Mouse (Mus musculus) embryonic fibroblast, embryonic 13.5 days (primary cell): ENCODE results near the gene Mettl26. TPM values are rescaled to one million over a fixed set of nuclear protein-coding genes. Genes with fewer than 3 reads are reported as not detected.
"Not testable (repeated sequence)": the region's sequence is repeated elsewhere in the genome, so short reads cannot be mapped to it uniquely, and the experiment has no call there.

ENCODE experiments used
- H3K27ac ChIP-seq: 2 replicates; pipeline ENCODE4 v1.5.1; 2012; ENCODE audit warnings: low read length, control low read depth, inconsistent platforms; ENCODE audit not compliant: insufficient read depth
- H3K4me1 ChIP-seq: 2 replicates; pipeline ENCODE4 v1.6.1; 2011; ENCODE audit warnings: low read length; ENCODE audit not compliant: control insufficient read depth, insufficient read depth
- H3K4me3 ChIP-seq: 2 replicates; pipeline ENCODE4 v1.5.1; 2011; ENCODE audit warnings: mild to moderate bottlenecking, control low read depth, low read length; ENCODE audit not compliant: insufficient read depth
- CTCF ChIP-seq: IDR thresholded peaks from 2 replicates; pipeline ENCODE4 v1.5.1; 2011; ENCODE audit warnings: mild to moderate bottlenecking, control low read depth, low read length, moderate library complexity, borderline replicate concordance; ENCODE audit not compliant: insufficient read depth
- POLR2A ChIP-seq: IDR thresholded peaks from 2 replicates; pipeline ENCODE4 v1.6.1; 2011; ENCODE audit warnings: low read depth, mild to moderate bottlenecking, control low read depth, low read length, moderate library complexity
- polyA plus RNA-seq: library from polyadenylated mRNA; stranded (reverse); fragments of >200 nt; gene quantifications from 2 replicates; pipeline ENCODE4 v1.2.4, GENCODE M21; 2011; ENCODE audit warnings: low read depth; ENCODE audit not compliant: missing spikeins, insufficient read length

The Mettl26 gene
- polyA plus RNA-seq, 1 experiment: 14.4 TPM

GRCm38 (mm10) chr17:25867509-25867835 is 7.4 kb upstream of the Mettl26 start:
- TF ChIP-seq POLR2A (no peak), CTCF (no peak)
- Histone ChIP-seq H3K27ac (no peak overlapping the region), H3K4me1 (no peaks in the 10 kb centered on the region), H3K4me3 (peak overlapping the region; percentile 56)

DNA sequence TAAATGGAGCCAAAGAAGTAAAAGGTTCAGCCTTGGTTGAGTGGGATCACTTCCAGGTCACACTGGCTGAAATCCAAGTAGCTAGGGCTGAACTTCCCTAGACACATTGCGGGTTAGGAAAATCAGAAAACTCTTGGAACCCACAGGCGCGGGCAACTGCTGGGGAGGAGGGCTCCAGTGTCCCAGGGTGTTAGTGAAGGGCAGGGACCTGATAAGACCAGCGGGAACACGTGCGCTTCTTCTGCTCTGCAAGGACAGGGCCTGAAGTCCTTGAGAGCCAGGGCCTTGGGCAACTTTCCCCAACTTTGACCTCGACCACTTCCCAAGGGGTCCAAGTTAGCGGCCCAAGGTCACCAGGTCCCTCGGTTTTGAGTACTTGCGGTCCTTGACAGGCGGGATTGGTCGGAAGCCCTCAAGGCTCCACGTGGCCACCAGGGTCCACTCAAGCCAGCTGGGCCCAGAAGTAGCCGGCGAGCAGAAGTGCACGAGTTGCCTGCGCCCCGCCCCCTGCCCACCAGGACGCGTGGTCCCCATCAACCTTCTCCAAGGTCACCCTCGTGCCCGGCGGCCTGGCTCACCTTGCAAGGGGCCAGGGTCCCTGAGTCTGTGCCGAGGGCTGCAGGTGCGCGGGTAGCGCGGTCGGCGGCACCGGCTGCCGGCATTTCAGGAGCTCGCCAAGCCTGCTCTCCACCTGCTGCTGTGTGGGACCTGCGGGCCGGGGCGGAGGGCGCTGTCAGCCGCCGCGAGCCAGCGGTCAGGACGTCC is 6.9 kb upstream of the Mettl26 start:
- no peak overlapping the region for H3K27ac ChIP-seq
- TF ChIP-seq CTCF (no peak), POLR2A (no peak)
- peak overlapping the region; percentile 56 for H3K4me3 ChIP-seq
- H3K4me1 ChIP-seq: no peaks in the 10 kb centered on the region

DNA sequence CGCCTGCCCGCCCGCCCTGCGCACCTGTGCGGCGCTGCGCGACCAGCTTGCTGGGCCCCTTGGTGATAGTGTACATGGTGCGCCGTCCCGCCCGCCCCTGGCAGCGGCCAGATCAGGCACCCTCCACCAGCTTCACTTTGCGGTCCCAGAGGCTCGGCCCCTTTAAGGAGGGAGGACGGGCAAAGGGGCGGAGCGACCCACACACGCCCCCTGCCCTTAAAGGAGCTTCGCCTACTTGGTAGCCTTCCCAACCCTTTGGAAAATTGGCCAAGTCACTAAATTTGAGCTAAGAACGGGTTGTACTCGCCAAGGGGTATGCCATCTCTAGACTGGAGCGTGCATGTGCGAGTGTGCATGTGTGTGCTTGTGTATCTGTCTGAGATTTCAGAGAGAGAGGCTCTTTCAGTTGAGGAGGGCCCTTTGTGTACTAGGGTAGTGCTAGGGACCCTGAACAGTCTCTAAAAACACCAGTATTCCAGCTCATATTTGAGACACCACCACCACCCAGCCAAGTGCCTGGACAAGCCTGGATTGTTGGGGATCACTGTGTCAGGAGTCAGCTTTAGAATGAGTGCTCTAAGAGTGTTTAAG is 6.2 kb upstream of the Mettl26 start, which contains the start of gene Mcrip2:
Gene Mcrip2, minus strand, starts transcription at position 164 of the 591 bp plus-strand sequence.
- Histone ChIP-seq H3K27ac (no peak within 1 kb of the TSS), H3K4me1 (no peaks in the 10 kb centered on the region), H3K4me3 (peak within 1 kb of the TSS; percentile 56)
- TF ChIP-seq CTCF (no peak), POLR2A (peak; percentile 51)

- H3K4me1 ChIP-seq: 0 out of 2 replicates have a peak, but pooled peaks cover 3% of the 10 kb centered on the region
- no peak for TF ChIP-seq POLR2A
- no peak for TF ChIP-seq CTCF
Measured at GRCm38 (mm10) chr17:25869498-25869897, 5.4 kb upstream of the Mettl26 start.

DNA sequence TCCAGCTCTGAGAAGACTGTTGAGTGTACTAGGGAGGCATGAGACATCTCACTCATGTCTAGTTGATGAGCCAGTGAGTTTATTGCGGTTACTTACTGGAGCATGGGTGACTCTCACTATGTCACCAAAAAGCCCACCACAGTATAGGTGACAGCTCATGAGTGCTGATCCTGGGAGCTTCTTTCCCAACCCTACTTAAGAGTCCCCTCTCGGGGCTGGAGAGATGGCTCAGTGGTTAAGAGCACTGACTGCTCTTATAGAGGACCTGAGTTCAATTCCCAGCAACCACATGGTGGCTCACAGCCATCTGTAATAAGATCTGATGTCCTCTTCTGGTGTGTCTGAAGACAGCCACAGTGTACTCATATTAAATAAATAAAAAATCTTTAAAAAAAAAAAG is 4.9 kb upstream of the Mettl26 start:
- no peak for TF ChIP-seq CTCF
- no peak for TF ChIP-seq POLR2A
- H3K27ac ChIP-seq: no peak overlapping the region
- H3K4me1 ChIP-seq: 0 out of 2 replicates have a peak, but pooled peaks cover 3% of the 10 kb centered on the region
- no peak overlapping the region for H3K4me3 ChIP-seq

More at GRCm38 (mm10) chr17:25869498-25869897, 5.4 kb upstream of the Mettl26 start:
- H3K4me3 ChIP-seq: no peak overlapping the region
- no peak overlapping the region for H3K27ac ChIP-seq

DNA sequence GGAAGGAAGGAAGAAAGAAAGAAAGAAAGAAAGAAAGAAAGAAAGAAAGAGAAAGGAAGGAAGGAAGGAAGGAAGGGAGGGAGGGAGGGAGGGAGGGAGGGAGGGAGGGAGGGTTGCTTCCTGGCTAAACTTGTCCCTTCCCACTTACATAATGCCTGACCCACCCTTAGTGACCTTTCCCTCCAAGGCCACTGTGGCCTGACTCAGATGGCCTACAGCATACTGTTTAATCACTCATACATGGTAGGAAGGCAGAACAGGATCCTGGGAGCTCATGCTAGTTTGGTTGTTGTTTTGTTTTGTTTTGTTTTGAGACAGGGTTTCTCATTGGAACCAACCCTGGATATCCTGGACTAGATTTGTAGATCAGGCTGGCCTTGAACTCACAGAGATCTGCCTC is 3.3 kb upstream of the Mettl26 start:
- H3K4me1 ChIP-seq, H3K4me3 ChIP-seq, H3K27ac ChIP-seq: not testable (repeated sequence)

- H3K27ac ChIP-seq: no peak overlapping the region
- no peak overlapping the region for H3K4me3 ChIP-seq
- TF ChIP-seq CTCF: no peak
- TF ChIP-seq POLR2A: no peak
- H3K4me1 ChIP-seq: 0 out of 2 replicates have a peak, but pooled peaks cover 3% of the 10 kb centered on the region
Measured at GRCm38 (mm10) chr17:25872676-25873075, 2.2 kb upstream of the Mettl26 start.

DNA sequence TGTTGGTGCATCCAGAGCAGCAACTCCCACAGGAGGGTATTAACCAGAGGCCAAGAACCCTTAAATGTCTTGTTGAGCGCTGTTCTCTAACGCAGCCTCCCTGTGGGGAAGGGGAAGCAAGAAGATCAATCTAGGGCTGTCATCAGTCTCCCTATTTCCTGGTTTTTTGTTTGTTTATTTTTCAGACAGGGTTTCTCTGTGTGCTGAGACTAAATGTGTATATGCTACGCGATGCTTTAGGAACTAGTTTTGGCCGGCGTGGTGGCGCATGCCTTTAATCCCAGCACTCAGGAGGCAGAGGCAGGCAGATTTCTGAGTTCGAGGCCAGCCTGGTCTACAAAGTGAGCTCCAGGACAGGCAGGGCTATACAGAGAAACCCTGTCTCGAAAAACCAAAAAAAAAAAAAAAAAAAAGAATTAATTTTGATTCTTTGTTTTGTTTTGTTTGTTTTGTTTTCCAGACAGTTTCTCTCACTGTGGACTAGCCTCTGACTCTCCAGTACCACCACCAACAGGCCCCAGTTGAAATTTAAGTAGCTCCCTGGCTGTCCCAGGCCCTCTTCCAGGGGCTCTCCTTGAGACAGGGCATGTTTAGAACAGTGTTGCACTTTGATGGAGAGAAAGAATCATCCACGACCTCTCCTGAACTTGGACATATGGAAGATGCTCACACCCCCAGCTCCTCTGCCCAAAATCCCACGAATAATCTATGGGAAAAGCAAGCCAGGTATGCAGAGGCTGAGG is 1.3 kb upstream of the Mettl26 start:
- Histone ChIP-seq H3K4me1 (0 out of 2 replicates have a peak, but pooled peaks cover 3% of the 10 kb centered on the region), H3K4me3 (no peak overlapping the region), H3K27ac (no peak overlapping the region)
- TF ChIP-seq CTCF (no peak), POLR2A (no peak)

DNA sequence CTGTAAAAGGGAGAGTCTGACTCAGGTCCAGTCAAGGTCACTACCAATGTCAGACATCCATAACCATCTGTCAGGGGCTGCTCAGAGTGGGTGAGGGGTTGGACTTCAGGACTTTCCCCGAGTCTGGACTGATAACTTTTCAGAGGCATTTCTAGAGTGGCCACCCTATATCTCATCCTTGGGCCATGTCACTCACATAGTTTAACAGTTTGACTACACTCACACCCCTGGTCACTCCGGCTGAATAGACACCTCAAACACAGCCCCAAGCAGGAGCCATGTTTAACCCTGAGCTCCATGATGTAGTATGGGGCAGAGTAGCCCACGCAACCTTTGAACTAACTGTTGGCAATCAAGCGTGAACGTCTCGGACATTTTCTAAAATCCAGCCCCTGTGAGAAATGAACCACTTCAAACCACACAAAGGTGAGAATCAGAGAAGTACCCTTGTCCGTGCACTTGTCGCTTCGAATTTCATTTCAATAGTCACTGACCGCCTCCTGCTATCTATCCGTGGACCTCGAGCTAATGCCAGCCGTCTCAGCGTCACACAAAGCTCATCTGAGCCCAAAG is 640 bp upstream of the Mettl26 start:
- no peak overlapping the region for H3K27ac ChIP-seq
- H3K4me3 ChIP-seq: peak overlapping the region; percentile 66
- H3K4me1 ChIP-seq: 0 out of 2 replicates have a peak, but pooled peaks cover 3% of the 10 kb centered on the region
- TF ChIP-seq POLR2A (no peak), CTCF (no peak)
